Mouse (Mus musculus): ENCODE measurements at regions not wholly inside any gene's neighbourhood (a gene's known extent, or its start where the extent isn't known, plus 50 kb on each side); places are given as distances from the start of the nearest gene placed in this dataset.

- DNase-seq (ENCODE audit: low spot score): no peak
These were observed 125.6 kb downstream of the Smad6 start for GRCm38 (mm10) chr9:63896073-63896807.

GRCm38 (mm10) chr9:63892235-63892971 is 129.5 kb downstream of the Smad6 start:
- no peak for DNase-seq (ENCODE audit: low spot score)

GRCm38 (mm10) chr9:63890717-63891116 is 131.1 kb downstream of the Smad6 start:
- DNase-seq (ENCODE audit: low spot score): no peak

GRCm38 (mm10) chr9:63889570-63889969 is 131.8 kb upstream of the Smad3 start:
- DNase-seq (ENCODE audit: low spot score): no peak

GRCm38 (mm10) chr9:63884971-63885370 is 127.2 kb upstream of the Smad3 start:
- DNase-seq (ENCODE audit: low spot score): no peak

GRCm38 (mm10) chr9:63883738-63884520 is 126.1 kb upstream of the Smad3 start:
- no peak for DNase-seq (ENCODE audit: low spot score)

GRCm38 (mm10) chr9:63881692-63882091 is 123.9 kb upstream of the Smad3 start:
- DNase-seq (ENCODE audit: low spot score): no peak

GRCm38 (mm10) chr9:63881261-63881563 is 123.4 kb upstream of the Smad3 start:
- no peak for DNase-seq (ENCODE audit: low spot score)

GRCm38 (mm10) chr9:63880487-63881260 is 122.9 kb upstream of the Smad3 start:
- DNase-seq (ENCODE audit: low spot score): no peak

GRCm38 (mm10) chr9:63879710-63880428 is 122.1 kb upstream of the Smad3 start:
- DNase-seq (ENCODE audit: low spot score): no peak

- DNase-seq (ENCODE audit: low spot score): no peak
These were observed 120.1 kb upstream of the Smad3 start for GRCm38 (mm10) chr9:63877864-63878263.

GRCm38 (mm10) chr9:63876886-63877285 is 119.1 kb upstream of the Smad3 start:
- DNase-seq (ENCODE audit: low spot score): no peak

- no peak for DNase-seq (ENCODE audit: low spot score)
These were observed 118.2 kb upstream of the Smad3 start for GRCm38 (mm10) chr9:63876023-63876422.

GRCm38 (mm10) chr9:63875193-63875592 is 117.4 kb upstream of the Smad3 start:
- no peak for DNase-seq (ENCODE audit: low spot score)

- DNase-seq (ENCODE audit: low spot score): no peak
These were observed 106.6 kb upstream of the Smad3 start for GRCm38 (mm10) chr9:63864350-63864749.

GRCm38 (mm10) chr9:63863328-63863727 is 105.5 kb upstream of the Smad3 start:
- no peak for DNase-seq (ENCODE audit: low spot score)

GRCm38 (mm10) chr9:63862427-63862826 is 104.6 kb upstream of the Smad3 start:
- DNase-seq (ENCODE audit: low spot score): peak; percentile 72

GRCm38 (mm10) chr9:63861418-63861817 is 103.6 kb upstream of the Smad3 start:
- no peak for DNase-seq (ENCODE audit: low spot score)

GRCm38 (mm10) chr9:63860196-63860595 is 102.4 kb upstream of the Smad3 start:
- no peak for DNase-seq (ENCODE audit: low spot score)

- no peak for DNase-seq (ENCODE audit: low spot score)
These were observed 98.4 kb upstream of the Smad3 start for GRCm38 (mm10) chr9:63856065-63856736.

GRCm38 (mm10) chr9:63851809-63852208 is 94.0 kb upstream of the Smad3 start:
- DNase-seq (ENCODE audit: low spot score): no peak
